Mouse (Mus musculus): ENCODE measurements around the gene Dock8. TPM values are rescaled to one million over a fixed set of nuclear protein-coding genes. Genes with fewer than 3 reads are reported as not detected.

Dock8 gene
- polyA plus RNA-seq, 1 experiment, result 5.8 TPM

GRCm38 (mm10) chr19:25056224-25056623 is 56.9 kb downstream of the Dock8 start:
- DNase-seq (ENCODE audit: low read depth, low spot score), result no peak

GRCm38 (mm10) chr19:25057826-25058225 is 58.5 kb downstream of the Dock8 start:
- DNase-seq (ENCODE audit: low read depth, low spot score), result no peak
- WGBS, result 83% methylated on average over 8 of the region's 8 CpGs

More at GRCm38 (mm10) chr19:25056224-25056623, 56.9 kb downstream of the Dock8 start:
- 89% methylated on average over 10 of the region's 10 CpGs for WGBS

GRCm38 (mm10) chr19:25059847-25060364 is 60.6 kb downstream of the Dock8 start:
- no peak for DNase-seq (ENCODE audit: low read depth, low spot score)
- WGBS, result 43% methylated on average over 7 of the region's 7 CpGs

GRCm38 (mm10) chr19:25060375-25060774 is 61.0 kb downstream of the Dock8 start:
- 37% methylated on average over 9 of the region's 9 CpGs for WGBS
- no peak for DNase-seq (ENCODE audit: low read depth, low spot score)

- no peak for DNase-seq (ENCODE audit: low read depth, low spot score)
- WGBS, result 81% methylated on average over 9 of the region's 9 CpGs
Measured at GRCm38 (mm10) chr19:25062188-25062856, 63.0 kb downstream of the Dock8 start.

- 86% methylated on average over 2 of the region's 2 CpGs for WGBS
- no peak for DNase-seq (ENCODE audit: low read depth, low spot score)
Measured at GRCm38 (mm10) chr19:25062857-25063240, 63.5 kb downstream of the Dock8 start.

- DNase-seq (ENCODE audit: low read depth, low spot score), result no peak
Measured at GRCm38 (mm10) chr19:25066229-25066628, 66.9 kb downstream of the Dock8 start.

GRCm38 (mm10) chr19:25068518-25068917 is 69.2 kb downstream of the Dock8 start:
- WGBS, result 81% methylated on average over 8 of the region's 8 CpGs
- DNase-seq (ENCODE audit: low read depth, low spot score), result no peak

More at GRCm38 (mm10) chr19:25066229-25066628, 66.9 kb downstream of the Dock8 start:
- 47% methylated on average over 9 of the region's 9 CpGs for WGBS

GRCm38 (mm10) chr19:25072521-25072920 is 73.2 kb downstream of the Dock8 start:
- 91% methylated on average over 9 of the region's 9 CpGs for WGBS
- no peak for DNase-seq (ENCODE audit: low read depth, low spot score)

- WGBS, result 70% methylated on average over 6 of the region's 6 CpGs
Measured at GRCm38 (mm10) chr19:25074741-25075140, 75.4 kb downstream of the Dock8 start.

GRCm38 (mm10) chr19:25077636-25078035 is 78.3 kb downstream of the Dock8 start:
- WGBS, result 45% methylated on average over 7 of the region's 7 CpGs
- no peak for DNase-seq (ENCODE audit: low read depth, low spot score)

More at GRCm38 (mm10) chr19:25074741-25075140, 75.4 kb downstream of the Dock8 start:
- DNase-seq (ENCODE audit: low read depth, low spot score), result no peak

GRCm38 (mm10) chr19:25078130-25078529 is 78.8 kb downstream of the Dock8 start:
- WGBS, result 50% methylated on average over 8 of the region's 8 CpGs
- DNase-seq (ENCODE audit: low read depth, low spot score), result no peak

- DNase-seq (ENCODE audit: low read depth, low spot score), result no peak
- 90% methylated on average over 5 of the region's 5 CpGs for whole genome bisulfite sequencing
Measured at GRCm38 (mm10) chr19:25080166-25080565, 80.8 kb downstream of the Dock8 start.

GRCm38 (mm10) chr19:25082839-25083238 is 83.5 kb downstream of the Dock8 start:
- no peak for DNase-seq (ENCODE audit: low read depth, low spot score)
- WGBS, result 80% methylated on average over 2 of the region's 2 CpGs

GRCm38 (mm10) chr19:25087181-25087580 is 87.8 kb downstream of the Dock8 start:
- DNase-seq (ENCODE audit: low read depth, low spot score), result no peak
- 48% methylated on average over 7 of the region's 7 CpGs for WGBS

- no peak for DNase-seq (ENCODE audit: low read depth, low spot score)
- 87% methylated on average over 7 of the region's 7 CpGs for WGBS
Measured at GRCm38 (mm10) chr19:25089746-25090145, 90.4 kb downstream of the Dock8 start.

GRCm38 (mm10) chr19:25095135-25095534 is 95.8 kb downstream of the Dock8 start:
- DNase-seq (ENCODE audit: low read depth, low spot score), result no peak
- 59% methylated on average over 3 of the region's 3 CpGs for WGBS

- no peak for DNase-seq (ENCODE audit: low read depth, low spot score)
- WGBS, result 82% methylated on average over 9 of the region's 9 CpGs
Measured at GRCm38 (mm10) chr19:25096316-25096715, 97.0 kb downstream of the Dock8 start.

- WGBS, result 42% methylated on average over 4 of the region's 4 CpGs
- no peak for DNase-seq (ENCODE audit: low read depth, low spot score)
Measured at GRCm38 (mm10) chr19:25096986-25097385, 97.7 kb downstream of the Dock8 start.

- DNase-seq (ENCODE audit: low read depth, low spot score), result no peak
- 69% methylated on average over 7 of the region's 7 CpGs for WGBS
Measured at GRCm38 (mm10) chr19:25097506-25097905, 98.2 kb downstream of the Dock8 start.

GRCm38 (mm10) chr19:25097951-25098350 is 98.6 kb downstream of the Dock8 start:
- 60% methylated on average over 3 of the region's 3 CpGs for WGBS
- no peak for DNase-seq (ENCODE audit: low read depth, low spot score)
